Mouse (Mus musculus) midbrain, embryonic 14.5 days (tissue): ENCODE results near the gene Ccdc122. TPM values are rescaled to one million over a fixed set of nuclear protein-coding genes. Genes with fewer than 3 reads are reported as not detected.
"Not testable (repeated sequence)": the region's sequence is repeated elsewhere in the genome, so short reads cannot be mapped to it uniquely, and the experiment has no call there.

Experiments used
- ATAC-seq: fragments of 200-750 bp; cut with Nextera tagmentation; 2 replicates; pipeline ENCODE4 v1.8.0; 2017; ENCODE audit warnings: moderate number of reproducible peaks, moderate library complexity; ENCODE audit not compliant: low FRiP score, low TSS enrichment
- DNase-seq: peaks from one replicate; pipeline ENCODE4 v3.0.0-alpha.2; 2015
- H3K27ac ChIP-seq: fragments of 300-500 bp; sonication (generic); replicated peaks from 2 replicates; pipeline ENCODE4 v1.5.1; 2014; ENCODE audit warnings: mild to moderate bottlenecking, low read depth, low read length, moderate library complexity
- H3K27me3 ChIP-seq: fragments of 300-500 bp; sonication (generic); 2 replicates; pipeline ENCODE4 v1.6.1; 2014; ENCODE audit warnings: low read length, control low read depth, mixed read lengths; ENCODE audit not compliant: control insufficient read depth, insufficient read depth
- H3K36me3 ChIP-seq: fragments of 300-500 bp; sonication (generic); 2 replicates; pipeline ENCODE4 v1.6.1; 2014; ENCODE audit warnings: low read length, control low read depth; ENCODE audit not compliant: control insufficient read depth, insufficient read depth
- H3K4me1 ChIP-seq: fragments of 300-500 bp; sonication (generic); 2 replicates; pipeline ENCODE4 v1.6.1; 2014; ENCODE audit warnings: mild to moderate bottlenecking, antibody characterized with exemption, low read length, control low read depth; ENCODE audit not compliant: control insufficient read depth, insufficient read depth
- H3K4me2 ChIP-seq: fragments of 300-500 bp; sonication (generic); 2 replicates; pipeline ENCODE4 v1.6.1; 2014; ENCODE audit warnings: mild to moderate bottlenecking, low read length, moderate library complexity
- H3K4me3 ChIP-seq: fragments of 300-500 bp; sonication (generic); replicated peaks from 2 replicates; pipeline ENCODE4 v1.5.1; 2014; ENCODE audit warnings: low read depth, low read length
- H3K9ac ChIP-seq: fragments of 300-500 bp; sonication (generic); replicated peaks from 2 replicates; pipeline ENCODE4 v1.6.1; 2014; ENCODE audit warnings: mild to moderate bottlenecking, low read length, moderate library complexity
- H3K9me3 ChIP-seq: fragments of 300-500 bp; sonication (generic); 2 replicates; pipeline ENCODE4 v1.6.1; 2016; ENCODE audit warnings: low read length, control low read depth, mixed read lengths; ENCODE audit not compliant: control insufficient read depth
- WGBS: fragments of 180-500 bp; shearing (Covaris S2); extraction: QIAGEN DNeasy Blood & Tissue Kit; methylation state at CpG from one replicate; pipeline ENCODE4 v1.1.7; 2014; 5-methylcytosine and 5-hydroxymethylcytosine counted together
- polyA plus RNA-seq: library from polyadenylated mRNA; unstranded; fragments of >200 nt; fragmentation: Nextera tagmentation; extraction: Ambion mirVana; gene quantifications from 2 replicates; pipeline ENCODE4 v1.2.1, GENCODE M21; 2014

The Ccdc122 gene
- polyA plus RNA-seq, 1 experiment from 2014 or later, result 0.54 TPM

GRCm38 (mm10) chr14:77053288-77053687 lies 16.7 kb downstream of the Ccdc122 start:
- Histone ChIP-seq H3K27me3 (no peaks in the 10 kb centered on the region), H3K36me3 (no peaks in the 10 kb centered on the region), H3K9me3 (peaks cover 3% of the 10 kb centered on the region; the same call in 1 of the 2 replicates), H3K4me2 (no peak overlapping the region), H3K4me3 (no peak overlapping the region), H3K27ac (no peak overlapping the region), H3K4me1 (no peaks in the 10 kb centered on the region), H3K9ac (no peak overlapping the region)
- DNase-seq (no peak), ATAC-seq (no peak)

DNA sequence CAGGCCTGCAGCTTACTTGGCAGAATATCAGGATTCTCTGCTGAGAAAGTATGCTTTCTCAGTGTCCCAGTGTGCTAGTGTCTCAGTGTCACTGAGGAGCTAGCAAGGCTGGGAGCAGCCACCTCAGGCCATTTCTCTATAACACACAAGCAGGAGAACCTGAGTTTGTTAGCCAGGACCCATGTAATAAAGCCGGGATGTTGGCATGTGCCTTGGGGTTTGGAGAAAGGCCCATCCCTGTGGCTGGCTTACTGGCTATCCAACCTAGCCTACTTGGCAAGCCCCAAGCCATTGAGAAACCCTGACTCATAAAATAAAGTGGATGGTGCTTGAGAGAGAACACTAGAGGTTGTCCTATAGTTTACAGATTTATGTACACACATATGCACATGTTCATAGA lies 32.8 kb downstream of the Ccdc122 start:
- no peak overlapping the region for H3K4me2 ChIP-seq
- 90% methylated on average over 1 of the region's 1 CpGs for WGBS
- no peaks in the 10 kb centered on the region for H3K27me3 ChIP-seq
- H3K9ac ChIP-seq, result no peak overlapping the region
- no peak overlapping the region for H3K4me3 ChIP-seq
- ATAC-seq, result no peak
- no peaks in the 10 kb centered on the region for H3K36me3 ChIP-seq
- no peaks in the 10 kb centered on the region for H3K4me1 ChIP-seq
- no peaks in the 10 kb centered on the region for H3K9me3 ChIP-seq
- DNase-seq, result no peak
- H3K27ac ChIP-seq, result no peak overlapping the region

- 94% methylated on average over 5 of the region's 5 CpGs for WGBS
Measured at GRCm38 (mm10) chr14:77081248-77081647, 44.7 kb downstream of the Ccdc122 start.

DNA sequence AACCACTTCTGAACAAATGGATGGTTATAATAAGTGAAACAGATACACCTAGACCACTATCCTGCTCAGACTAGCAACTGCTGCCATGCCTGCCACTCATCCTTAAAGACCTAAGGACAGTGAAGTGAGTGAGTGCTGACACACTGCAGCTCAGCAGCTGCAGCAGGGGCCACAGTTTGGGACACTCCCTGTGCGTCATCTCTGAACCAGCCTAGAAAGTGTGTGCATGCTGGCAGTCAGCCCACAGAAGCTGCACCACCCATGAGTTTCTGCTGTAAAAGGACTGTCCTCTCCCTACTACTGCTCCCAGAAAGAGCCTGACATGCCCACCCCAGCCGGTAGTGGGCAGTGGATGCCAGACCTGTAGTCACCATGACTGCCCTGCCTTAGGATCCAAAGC lies 63.7 kb downstream of the Ccdc122 start:
- Histone ChIP-seq H3K9me3 (no peaks in the 10 kb centered on the region), H3K9ac (no peak overlapping the region), H3K4me1 (no peaks in the 10 kb centered on the region), H3K27ac (no peak overlapping the region), H3K4me2 (no peak overlapping the region), H3K36me3 (no peaks in the 10 kb centered on the region), H3K27me3 (no peaks in the 10 kb centered on the region), H3K4me3 (no peak overlapping the region)
- whole genome bisulfite sequencing, result 84% methylated on average over 2 of the region's 2 CpGs
- no peak for ATAC-seq
- no peak for DNase-seq

More at GRCm38 (mm10) chr14:77081248-77081647, 44.7 kb downstream of the Ccdc122 start:
- DNase-seq (no peak), ATAC-seq (no peak)
- H3K4me3 ChIP-seq, result no peak overlapping the region
- no peaks in the 10 kb centered on the region for H3K27me3 ChIP-seq
- H3K9ac ChIP-seq, result no peak overlapping the region
- H3K4me2 ChIP-seq, result no peak overlapping the region
- H3K36me3 ChIP-seq, result no peaks in the 10 kb centered on the region
- H3K27ac ChIP-seq, result no peak overlapping the region
- no peaks in the 10 kb centered on the region for H3K4me1 ChIP-seq
- no peaks in the 10 kb centered on the region for H3K9me3 ChIP-seq

GRCm38 (mm10) chr14:77110622-77111021 lies 74.0 kb downstream of the Ccdc122 start:
- not testable (repeated sequence) for DNase-seq, H3K36me3 ChIP-seq, H3K4me2 ChIP-seq, H3K4me1 ChIP-seq, H3K4me3 ChIP-seq, H3K9ac ChIP-seq, H3K27ac ChIP-seq, ATAC-seq, H3K27me3 ChIP-seq, H3K9me3 ChIP-seq
- 57% methylated on average over 5 of the region's 5 CpGs for WGBS

DNA sequence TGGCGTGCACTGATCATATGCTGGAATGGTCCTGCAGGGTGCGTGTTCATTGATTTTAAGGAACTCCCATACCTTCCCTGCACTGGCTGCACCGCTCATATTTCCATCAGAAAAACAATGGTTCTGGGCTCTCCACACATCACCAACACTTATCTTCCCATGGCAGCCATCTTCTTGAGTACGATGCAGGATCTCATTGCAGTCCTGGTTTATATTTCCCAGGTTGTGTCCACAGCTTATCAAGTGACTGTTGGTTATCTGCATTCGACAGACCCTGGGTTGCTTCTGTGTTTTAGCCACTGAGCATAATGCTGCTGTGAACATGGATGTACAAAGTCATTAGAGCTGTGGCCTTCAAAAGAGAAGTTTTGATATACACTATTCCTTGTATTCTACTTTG lies 94.0 kb downstream of the Ccdc122 start:
- WGBS, result 91% methylated on average over 5 of the region's 5 CpGs
- Histone ChIP-seq H3K4me2 (no peak overlapping the region), H3K27me3 (no peaks in the 10 kb centered on the region), H3K36me3 (no peaks in the 10 kb centered on the region), H3K4me3 (no peak overlapping the region), H3K9me3 (no peaks in the 10 kb centered on the region), H3K9ac (no peak overlapping the region), H3K4me1 (no peaks in the 10 kb centered on the region), H3K27ac (no peak overlapping the region)
- ATAC-seq (no peak), DNase-seq (no peak)

- peak overlapping the region; percentile 22; the same call in 1 of the 2 replicates for H3K27ac ChIP-seq
- WGBS, result 34% methylated on average over 6 of the region's 6 CpGs
- H3K36me3 ChIP-seq, result no peaks in the 10 kb centered on the region
- H3K4me3 ChIP-seq, result no peak overlapping the region
- DNase-seq (peak; percentile 45), ATAC-seq (no peak)
- H3K4me2 ChIP-seq, result no peak overlapping the region
- H3K9ac ChIP-seq, result no peak overlapping the region
- no peaks in the 10 kb centered on the region for H3K9me3 ChIP-seq
- no peaks in the 10 kb centered on the region for H3K27me3 ChIP-seq
- H3K4me1 ChIP-seq, result no peaks in the 10 kb centered on the region
Measured at GRCm38 (mm10) chr14:77136936-77137335, 100.4 kb downstream of the Ccdc122 start.

DNA sequence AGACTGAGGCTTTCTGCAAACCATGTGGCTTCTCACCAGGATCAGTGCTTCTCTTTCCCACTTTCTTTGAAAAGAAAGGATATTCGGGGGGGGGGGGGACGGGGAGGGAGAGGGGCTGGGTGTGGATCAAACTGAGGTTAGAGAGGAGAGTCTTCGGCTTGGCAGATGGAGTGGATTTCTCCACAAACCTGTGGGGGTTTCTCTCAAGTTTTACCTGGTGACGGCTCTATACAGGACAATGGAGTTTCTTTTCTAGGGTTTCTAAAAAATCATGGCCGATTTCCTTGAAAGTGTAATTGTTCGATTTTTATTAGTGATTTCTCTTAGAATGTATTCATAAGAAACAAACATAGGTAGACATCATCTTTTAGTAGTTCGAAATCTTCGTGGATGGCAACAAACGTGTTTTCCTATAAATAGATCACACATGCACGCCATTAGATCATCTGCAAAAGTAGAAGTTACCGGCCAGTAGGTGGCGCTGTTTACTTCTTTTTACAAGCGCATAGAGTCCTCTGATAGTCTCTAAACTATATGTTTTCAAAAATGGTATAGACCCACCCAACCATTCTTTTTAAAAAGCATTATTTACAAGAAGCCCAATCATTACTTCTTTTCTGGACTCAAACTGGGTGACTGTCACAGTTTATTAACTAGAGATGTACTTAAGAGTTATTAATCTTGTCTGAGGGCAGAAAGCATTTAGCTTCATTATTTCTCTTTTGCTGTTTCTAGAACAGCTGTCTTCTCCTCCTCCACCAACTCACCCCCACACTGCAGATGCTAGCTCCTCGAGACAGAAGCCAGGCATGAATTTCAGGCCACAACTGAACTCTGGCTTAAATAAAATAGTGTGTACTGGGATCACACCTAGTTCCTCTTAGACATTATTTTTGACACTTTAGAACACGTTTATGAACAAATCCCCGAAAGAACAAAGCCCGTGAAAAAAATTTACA lies 105.0 kb downstream of the Ccdc122 start:
- Histone ChIP-seq H3K36me3 (no peaks in the 10 kb centered on the region), H3K4me3 (no peak overlapping the region), H3K27ac (no peak overlapping the region), H3K9ac (no peak overlapping the region), H3K4me2 (no peak overlapping the region), H3K27me3 (no peaks in the 10 kb centered on the region), H3K9me3 (no peaks in the 10 kb centered on the region), H3K4me1 (0 out of 2 replicates have a peak, but pooled peaks cover 8% of the 10 kb centered on the region)
- ATAC-seq, result peak; percentile 71
- 28% methylated on average over 16 of the region's 17 CpGs for WGBS
- DNase-seq, result peak; percentile 97

- Histone ChIP-seq H3K4me2 (no peak overlapping the region), H3K27ac (no peak overlapping the region), H3K4me1 (0 out of 2 replicates have a peak, but pooled peaks cover 8% of the 10 kb centered on the region), H3K4me3 (no peak overlapping the region), H3K27me3 (no peaks in the 10 kb centered on the region), H3K9ac (no peak overlapping the region), H3K36me3 (no peaks in the 10 kb centered on the region), H3K9me3 (no peaks in the 10 kb centered on the region)
- ATAC-seq (no peak), DNase-seq (no peak)
- 91% methylated on average over 4 of the region's 4 CpGs for WGBS
Measured at GRCm38 (mm10) chr14:77145103-77145502, 108.5 kb downstream of the Ccdc122 start.
